Mouse (Mus musculus) cerebral cortex, adult 2 months (tissue): ENCODE results near the gene Irf2bp2.

Source experiments
- WGBS: fragments of 180-500 bp; shearing (Covaris S2); methylation state at CpG from one replicate; pipeline ENCODE4 v1.1.7; 2018; 5-methylcytosine and 5-hydroxymethylcytosine counted together

Gene Irf2bp2

GRCm38 (mm10) chr8:126602641-126603040, 8.9 kb upstream of the Irf2bp2 start:
- WGBS = 57% methylated on average over 8 of the region's 8 CpGs

GRCm38 (mm10) chr8:126601325-126601724, 7.5 kb upstream of the Irf2bp2 start:
- WGBS = 73% methylated on average over 5 of the region's 5 CpGs

GRCm38 (mm10) chr8:126600816-126601243, 7.0 kb upstream of the Irf2bp2 start:
- WGBS = 27% methylated on average over 7 of the region's 7 CpGs

- WGBS = 78% methylated on average over 6 of the region's 6 CpGs
These were observed 6.6 kb upstream of the Irf2bp2 start for GRCm38 (mm10) chr8:126600388-126600787.

GRCm38 (mm10) chr8:126599297-126599696, 5.5 kb upstream of the Irf2bp2 start:
- WGBS = 95% methylated on average over 4 of the region's 4 CpGs

- WGBS = 44% methylated on average over 12 of the region's 12 CpGs
These were observed 4.4 kb upstream of the Irf2bp2 start for GRCm38 (mm10) chr8:126598218-126598617.

- 89% methylated on average over 5 of the region's 5 CpGs for WGBS
These were observed 2.9 kb upstream of the Irf2bp2 start for GRCm38 (mm10) chr8:126596721-126597120.

- WGBS = under 1% methylated on average over 12 of the region's 12 CpGs
These were observed 2.4 kb upstream of the Irf2bp2 start for GRCm38 (mm10) chr8:126596097-126596634.

GRCm38 (mm10) chr8:126595204-126596061, 1.6 kb upstream of the Irf2bp2 start:
- WGBS = 2% methylated on average over 16 of the region's 16 CpGs

- under 1% methylated on average over 48 of the region's 48 CpGs for WGBS
These were observed 755 bp upstream of the Irf2bp2 start for GRCm38 (mm10) chr8:126594481-126595000.

- 3% methylated on average over 113 of the region's 113 CpGs for WGBS
These were observed 815 bp downstream of the Irf2bp2 start for GRCm38 (mm10) chr8:126592771-126593571.

GRCm38 (mm10) chr8:126592381-126592770, 1.4 kb downstream of the Irf2bp2 start:
- WGBS = under 1% methylated on average over 45 of the region's 45 CpGs

GRCm38 (mm10) chr8:126591821-126592268, 1.9 kb downstream of the Irf2bp2 start:
- WGBS = under 1% methylated on average over 9 of the region's 9 CpGs

- WGBS = 2% methylated on average over 20 of the region's 20 CpGs
These were observed 2.5 kb downstream of the Irf2bp2 start for GRCm38 (mm10) chr8:126591141-126591820.

GRCm38 (mm10) chr8:126590599-126590998, 3.2 kb downstream of the Irf2bp2 start:
- WGBS = 1% methylated on average over 4 of the region's 4 CpGs

- WGBS = under 1% methylated on average over 14 of the region's 14 CpGs
These were observed 3.7 kb downstream of the Irf2bp2 start for GRCm38 (mm10) chr8:126590024-126590529.

GRCm38 (mm10) chr8:126589507-126590023, 4.2 kb downstream of the Irf2bp2 start:
- 2% methylated on average over 1 of the region's 1 CpGs for WGBS

GRCm38 (mm10) chr8:126588636-126589506, 4.9 kb downstream of the Irf2bp2 start:
- WGBS = 9% methylated on average over 11 of the region's 11 CpGs

GRCm38 (mm10) chr8:126587836-126588503, 5.8 kb downstream of the Irf2bp2 start:
- 22% methylated on average over 10 of the region's 10 CpGs for WGBS
